Mouse (Mus musculus) kidney, adult 8-10 months (tissue): ENCODE data around the gene Ppara.

Experiments used
- DNase-seq, 2 experiments: peaks; one replicate each; pipeline ENCODE4 v3.0.0; 2022

The Ppara gene

GRCm38 (mm10) chr15:85730027-85730426 is 4.8 kb upstream of the Ppara start:
- DNase-seq, result no peak

GRCm38 (mm10) chr15:85731885-85732603 is 2.7 kb upstream of the Ppara start:
- peak; percentile 67 to 89 for DNase-seq

GRCm38 (mm10) chr15:85732604-85732968 is 2.2 kb upstream of the Ppara start:
- peak; percentile 91 to 95 for DNase-seq

- DNase-seq, result peak; percentile 75 to 88
Measured at GRCm38 (mm10) chr15:85733686-85734085, 1.1 kb upstream of the Ppara start.

GRCm38 (mm10) chr15:85734148-85734547 is 635 bp upstream of the Ppara start:
- no peak for DNase-seq

- peak; percentile 97 for DNase-seq
Measured at GRCm38 (mm10) chr15:85735063-85735835, 466 bp downstream of the Ppara start.

- no peak for DNase-seq
Measured at GRCm38 (mm10) chr15:85735836-85736190, 1.0 kb downstream of the Ppara start.

GRCm38 (mm10) chr15:85736506-85736905 is 1.7 kb downstream of the Ppara start:
- DNase-seq, result no peak

GRCm38 (mm10) chr15:85738416-85738815 is 3.6 kb downstream of the Ppara start:
- DNase-seq, result no peak

- DNase-seq, result no peak
Measured at GRCm38 (mm10) chr15:85738939-85739338, 4.2 kb downstream of the Ppara start.

- DNase-seq, result no peak
Measured at GRCm38 (mm10) chr15:85742608-85743007, 7.8 kb downstream of the Ppara start.

- DNase-seq, result no peak
Measured at GRCm38 (mm10) chr15:85743946-85744345, 9.2 kb downstream of the Ppara start.

- no peak for DNase-seq
Measured at GRCm38 (mm10) chr15:85746178-85746577, 11.4 kb downstream of the Ppara start.

GRCm38 (mm10) chr15:85746671-85747070 is 11.9 kb downstream of the Ppara start:
- no peak for DNase-seq

GRCm38 (mm10) chr15:85747951-85748350 is 13.2 kb downstream of the Ppara start:
- DNase-seq, result no peak

- DNase-seq, result no peak
Measured at GRCm38 (mm10) chr15:85748466-85748865, 13.7 kb downstream of the Ppara start.

GRCm38 (mm10) chr15:85749141-85749540 is 14.4 kb downstream of the Ppara start:
- DNase-seq, result no peak

- peak in 1 of 2 experiments; percentile 56 for DNase-seq
Measured at GRCm38 (mm10) chr15:85750115-85750514, 15.3 kb downstream of the Ppara start.

- DNase-seq, result no peak
Measured at GRCm38 (mm10) chr15:85752655-85753054, 17.9 kb downstream of the Ppara start.

- no peak for DNase-seq
Measured at GRCm38 (mm10) chr15:85754033-85754650, 19.4 kb downstream of the Ppara start.

- no peak for DNase-seq
Measured at GRCm38 (mm10) chr15:85755214-85755613, 20.4 kb downstream of the Ppara start.

- no peak for DNase-seq
Measured at GRCm38 (mm10) chr15:85756611-85757010, 21.8 kb downstream of the Ppara start.

GRCm38 (mm10) chr15:85757768-85758167 is 23.0 kb downstream of the Ppara start:
- no peak for DNase-seq

- DNase-seq, result no peak
Measured at GRCm38 (mm10) chr15:85762761-85763160, 28.0 kb downstream of the Ppara start.
